Mouse (Mus musculus): ENCODE measurements at regions not wholly inside any gene's neighbourhood (a gene's known extent, or its start where the extent isn't known, plus 50 kb on each side); places are given as distances from the start of the nearest gene placed in this dataset.
"Not testable (repeated sequence)": the region's sequence is repeated elsewhere in the genome, so short reads cannot be mapped to it uniquely, and the experiment has no call there.

GRCm38 (mm10) chr14:114485781-114486180, 606.2 kb upstream of the Gpc5 start:
- no peak for DNase-seq (ENCODE audit: low spot score)

GRCm38 (mm10) chr14:114493371-114493770, 598.6 kb upstream of the Gpc5 start:
- DNase-seq (ENCODE audit: low spot score): not testable (repeated sequence)

- DNase-seq (ENCODE audit: low spot score): no peak
These were observed 587.0 kb upstream of the Gpc5 start for GRCm38 (mm10) chr14:114504976-114505375.

- DNase-seq (ENCODE audit: low spot score): peak; percentile 38
These were observed 543.9 kb upstream of the Gpc5 start for GRCm38 (mm10) chr14:114547910-114548680.

GRCm38 (mm10) chr14:114549101-114549500, 542.9 kb upstream of the Gpc5 start:
- DNase-seq (ENCODE audit: low spot score): no peak

GRCm38 (mm10) chr14:114566411-114567030, 525.5 kb upstream of the Gpc5 start:
- no peak for DNase-seq (ENCODE audit: low spot score)

- peak; percentile 83 for DNase-seq (ENCODE audit: low spot score)
These were observed 524.2 kb upstream of the Gpc5 start for GRCm38 (mm10) chr14:114567673-114568309.

- DNase-seq (ENCODE audit: low spot score): no peak
These were observed 504.5 kb upstream of the Gpc5 start for GRCm38 (mm10) chr14:114587367-114588064.

GRCm38 (mm10) chr14:114609296-114609695, 482.7 kb upstream of the Gpc5 start:
- DNase-seq (ENCODE audit: low spot score): no peak

- no peak for DNase-seq (ENCODE audit: low spot score)
These were observed 479.6 kb upstream of the Gpc5 start for GRCm38 (mm10) chr14:114612400-114612799.

GRCm38 (mm10) chr14:114656636-114657035, 435.4 kb upstream of the Gpc5 start:
- DNase-seq (ENCODE audit: low spot score): no peak

- no peak for DNase-seq (ENCODE audit: low spot score)
These were observed 430.0 kb upstream of the Gpc5 start for GRCm38 (mm10) chr14:114662028-114662427.

GRCm38 (mm10) chr14:114685133-114685532, 406.9 kb upstream of the Gpc5 start:
- DNase-seq (ENCODE audit: low spot score): peak; percentile 24

- DNase-seq (ENCODE audit: low spot score): no peak
These were observed 397.1 kb upstream of the Gpc5 start for GRCm38 (mm10) chr14:114694930-114695329.

- DNase-seq (ENCODE audit: low spot score): no peak
These were observed 394.5 kb upstream of the Gpc5 start for GRCm38 (mm10) chr14:114697543-114697942.

GRCm38 (mm10) chr14:114723080-114723479, 368.9 kb upstream of the Gpc5 start:
- DNase-seq (ENCODE audit: low spot score): no peak

- no peak for DNase-seq (ENCODE audit: low spot score)
These were observed 324.7 kb upstream of the Gpc5 start for GRCm38 (mm10) chr14:114767323-114767722.

GRCm38 (mm10) chr14:114776723-114777122, 315.3 kb upstream of the Gpc5 start:
- no peak for DNase-seq (ENCODE audit: low spot score)

- no peak for DNase-seq (ENCODE audit: low spot score)
These were observed 310.2 kb upstream of the Gpc5 start for GRCm38 (mm10) chr14:114781821-114782220.

- DNase-seq (ENCODE audit: low spot score): peak; percentile 85
These were observed 300.8 kb upstream of the Gpc5 start for GRCm38 (mm10) chr14:114790946-114791830.

- DNase-seq (ENCODE audit: low spot score): no peak
These were observed 300.2 kb upstream of the Gpc5 start for GRCm38 (mm10) chr14:114791831-114792224.

Data from layer of hippocampus, adult 11-12 months (tissue).